Mouse (Mus musculus): ENCODE data around the gene Tuba8.

DNA sequence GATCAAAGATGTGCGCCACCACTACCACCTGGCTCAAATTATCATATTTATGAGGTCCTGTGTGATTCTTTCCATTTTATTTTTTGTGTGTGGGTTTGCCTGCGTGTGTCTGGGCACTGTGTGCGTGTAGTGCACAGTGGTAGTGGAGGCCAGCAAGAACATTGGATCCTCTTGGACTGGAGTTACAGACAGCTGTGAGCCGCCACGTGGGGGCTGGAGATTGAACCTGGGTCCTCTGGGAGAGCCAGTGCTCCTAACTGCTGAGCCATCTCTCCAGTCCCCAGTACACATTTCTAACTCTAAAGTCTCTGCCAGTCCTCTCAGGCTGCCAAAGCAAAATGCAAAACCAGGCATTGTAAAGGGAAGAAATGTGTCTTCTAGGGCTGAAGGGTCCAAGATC lies 4.0 kb upstream of the Tuba8 start:
- TF ChIP-seq CTCF (conservative IDR thresholded peaks at IDR 0.05; ENCODE audit: insufficient read depth, insufficient read length, low read depth, low read length) (no peak), POLR2A (IDR thresholded peaks at IDR 0.05; ENCODE audit: low read depth, low read length) (no peak)

Data from kidney, adult 2 months (tissue).